Comparison of ENCODE assay signal across 23 mouse cellular contexts in the genomic region with DNA sequence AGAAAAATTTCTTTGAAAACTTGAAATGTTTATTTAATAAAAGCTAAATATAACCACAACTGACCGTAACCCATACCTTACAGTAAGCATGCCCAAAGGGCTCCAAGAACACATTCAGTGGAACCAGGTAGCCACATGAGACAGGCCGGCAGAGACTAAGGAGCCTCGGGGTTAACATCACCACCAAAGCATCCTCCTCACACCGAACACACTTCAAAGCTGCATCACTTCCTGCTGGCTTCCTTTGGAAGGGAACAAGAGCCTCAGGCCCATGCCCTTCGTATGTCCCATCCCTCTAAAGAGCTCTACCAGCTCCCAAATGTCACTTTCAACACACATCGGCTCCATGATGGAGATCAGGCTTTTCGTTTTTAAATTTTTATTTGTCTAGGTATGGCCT. TPM values are rescaled to one million over a fixed set of nuclear protein-coding genes. Genes with fewer than 3 reads are reported as not detected.
A peak's percentile ranks its signal among the peaks of the same experiment; 100 is the strongest.
DNase-seq lines count a peak whose midpoint lies in the region; ATAC-seq lines count a peak whose summit lies in the region.
"Had no signal": no experiment of that assay in that cellular context is flagged by ENCODE, and none has a peak within 500 bp of the region (broad histone marks: within the 10 kb centered on the region; RNA-seq: fewer than 3 reads in every experiment).

No protein-coding gene starts in this region.

- H3K4me1 ChIP-seq in heart, embryonic 12.5 days (replicated peaks), result peaks cover 28% of the 10 kb centered on the region
- H3K4me1 ChIP-seq in midbrain, embryonic 11.5 days (ENCODE audit: control insufficient read depth, insufficient read depth, low read length), result peaks cover 3% of the 10 kb centered on the region; the same call in 1 of the 2 replicates
- H3K4me1 ChIP-seq in midbrain, embryonic 13.5 days (replicated peaks), result peaks cover 19% of the 10 kb centered on the region

- 72% methylated on average over 7 of the region's 7 CpGs for WGBS in heart, embryonic 12.5 days
- WGBS in midbrain, embryonic 11.5 days, result 76% methylated on average over 7 of the region's 7 CpGs
- WGBS in midbrain, embryonic 13.5 days, result 83% methylated on average over 7 of the region's 7 CpGs

- no peaks in the 10 kb centered on the region for H3K9me3 ChIP-seq in heart, embryonic 12.5 days (replicated peaks)
- H3K9me3 ChIP-seq in midbrain, embryonic 11.5 days (ENCODE audit: control insufficient read depth, low read length), result no peaks in the 10 kb centered on the region
- H3K9me3 ChIP-seq in midbrain, embryonic 13.5 days, result no peaks in the 10 kb centered on the region
- H3K9me3 ChIP-seq: forebrain, embryonic 10.5 days; forebrain, embryonic 13.5 days; heart, embryonic 15.5 days; hindbrain, embryonic 12.5 days had no signal

- ATAC-seq in heart, embryonic 12.5 days (ENCODE audit: insufficient number of reproducible peaks, low FRiP score), result no peak
- no peak for ATAC-seq in midbrain, embryonic 11.5 days (ENCODE audit: low FRiP score)
- ATAC-seq in midbrain, embryonic 13.5 days, result no peak
- ATAC-seq: forebrain, embryonic 13.5 days; forebrain, embryonic 16.5 days; hindbrain, embryonic 16.5 days; intestine, embryonic 16.5 days had no signal

- no peak overlapping the region for H3K4me2 ChIP-seq in heart, embryonic 12.5 days
- H3K4me2 ChIP-seq in midbrain, embryonic 11.5 days, result no peak overlapping the region
- H3K4me2 ChIP-seq in midbrain, embryonic 13.5 days (replicated peaks), result no peak overlapping the region
- H3K4me2 ChIP-seq: forebrain, embryonic 13.5 days; heart, embryonic 11.5 days; heart, embryonic 15.5 days; hindbrain, embryonic 12.5 days had no signal

- no peak overlapping the region for H3K4me3 ChIP-seq in heart, embryonic 12.5 days
- H3K4me3 ChIP-seq in midbrain, embryonic 11.5 days (ENCODE audit: low read depth, low read length), result no peak overlapping the region
- H3K4me3 ChIP-seq in midbrain, embryonic 13.5 days (replicated peaks), result no peak overlapping the region
- H3K4me3 ChIP-seq: forebrain, embryonic 10.5 days; forebrain, embryonic 13.5 days; heart, embryonic 15.5 days; hindbrain, embryonic 12.5 days had no signal

- H3K9ac ChIP-seq in heart, embryonic 12.5 days, result no peak overlapping the region
- H3K9ac ChIP-seq in midbrain, embryonic 11.5 days (ENCODE audit: low read length), result no peak overlapping the region
- no peak overlapping the region for H3K9ac ChIP-seq in midbrain, embryonic 13.5 days (replicated peaks)
- H3K9ac ChIP-seq: forebrain, embryonic 13.5 days; heart, embryonic 15.5 days; hindbrain, embryonic 12.5 days had no signal

- no peak overlapping the region for H3K27ac ChIP-seq in heart, embryonic 12.5 days (ENCODE audit: poor library complexity, severe bottlenecking)
- no peak overlapping the region for H3K27ac ChIP-seq in midbrain, embryonic 11.5 days (ENCODE audit: low read depth, low read length)
- no peak overlapping the region for H3K27ac ChIP-seq in midbrain, embryonic 13.5 days
- H3K27ac ChIP-seq: forebrain, embryonic 10.5 days; forebrain, embryonic 13.5 days; heart, embryonic 15.5 days; hindbrain, embryonic 12.5 days had no signal

- no peaks in the 10 kb centered on the region for H3K36me3 ChIP-seq in heart, embryonic 12.5 days
- H3K36me3 ChIP-seq in midbrain, embryonic 11.5 days (ENCODE audit: control insufficient read depth, insufficient read depth, low read length), result no peaks in the 10 kb centered on the region
- H3K36me3 ChIP-seq in midbrain, embryonic 13.5 days, result no peaks in the 10 kb centered on the region
- H3K36me3 ChIP-seq: forebrain, embryonic 10.5 days; heart, embryonic 15.5 days; hindbrain, embryonic 12.5 days had no signal

- H3K27me3 ChIP-seq in heart, embryonic 12.5 days (replicated peaks), result no peaks in the 10 kb centered on the region
- peaks cover 6% of the 10 kb centered on the region; the same call in 1 of the 2 replicates for H3K27me3 ChIP-seq in midbrain, embryonic 11.5 days (ENCODE audit: control insufficient read depth, insufficient read depth, low read length)
- peaks cover 19% of the 10 kb centered on the region for H3K27me3 ChIP-seq in midbrain, embryonic 13.5 days
- H3K27me3 ChIP-seq: heart, embryonic 15.5 days had no signal

- DNase-seq in heart, adult 11 months, result peak; percentile 86
- DNase-seq in midbrain, embryonic 11.5 days (ENCODE audit: low spot score, missing footprints), result peak; percentile 59
- peak; percentile 47 for DNase-seq in T-cell, adult 2 months (ENCODE audit: low spot score)
- DNase-seq in naive thymus-derived CD4-positive, alpha-beta T cell, adult 2 months (ENCODE audit: low read depth), result peak; percentile 56
- no peak for DNase-seq in urinary bladder, postnatal 10 days (ENCODE audit: low spot score)
- no peak for DNase-seq in cerebellum, postnatal 14 days
- DNase-seq: adrenal gland, postnatal 10 days; adrenal gland, postnatal 36 days; cerebellum, adult 2 months; cerebellum, postnatal 10 days; gastrocnemius, postnatal 10 days; gastrocnemius, postnatal 36 days; heart, postnatal 14 days had no signal

RNA-seq across cellular contexts. Expression of a gene that starts 5.4 kb away (rescaled TPM):
- polyA plus RNA-seq in heart, embryonic 12.5 days (2016; fragmentation: Nextera tagmentation; extraction: Ambion mirVana), result 17.9 and 19.8 TPM in 2 replicates
- 4.9 and 6.3 TPM in 2 replicates for polyA plus RNA-seq in midbrain, embryonic 11.5 days (2014; fragmentation: Nextera tagmentation; extraction: Ambion mirVana)
- polyA plus RNA-seq in midbrain, embryonic 13.5 days (2015; fragmentation: Nextera tagmentation; extraction: Ambion mirVana), result 17.8 and 19.7 TPM in 2 replicates

Comparison
In these comparisons a context has a peak if more than half of its experiments do, and no peak if none do; other contexts are left out.
1. DNase-seq: peak in heart, adult 11 months (single experiment), midbrain, embryonic 11.5 days (single experiment), T-cell, adult 2 months (single experiment) and naive thymus-derived CD4-positive, alpha-beta T cell, adult 2 months (single experiment); none in urinary bladder, postnatal 10 days (single experiment) and cerebellum, postnatal 14 days (0 of 2).